Mouse (Mus musculus): ENCODE results near the gene Ffar1. TPM values are rescaled to one million over a fixed set of nuclear protein-coding genes. Genes with fewer than 3 reads are reported as not detected.
A peak's percentile ranks its signal among the peaks of the same experiment; 100 is the strongest.

Ffar1 gene
- not detected in 2 replicates for polyA plus RNA-seq (2016; fragmentation: Nextera tagmentation; extraction: Ambion mirVana)

- H3K36me3 ChIP-seq, result no peaks in the 10 kb centered on the region
- 86% methylated on average over 12 of the region's 12 CpGs for WGBS
These were observed at the start of gene Ffar1 for GRCm38 (mm10) chr7:30861464-30861863. Ffar1 (minus strand) TSS chr7:30861564.

GRCm38 (mm10) chr7:30909773-30910172 lies 48.4 kb upstream of the Ffar1 start:
- H3K36me3 ChIP-seq, result no peaks in the 10 kb centered on the region
- H3K27ac ChIP-seq, result no peak overlapping the region
- 0 out of 2 replicates have a peak, but pooled peaks cover 3% of the 10 kb centered on the region for H3K27me3 ChIP-seq
- no peak overlapping the region for H3K4me3 ChIP-seq
- no peak overlapping the region for H3K4me2 ChIP-seq (replicated peaks)
- WGBS, result 80% methylated on average over 6 of the region's 6 CpGs
- H3K9me3 ChIP-seq (replicated peaks), result no peaks in the 10 kb centered on the region
- no peak for ATAC-seq (ENCODE audit: low FRiP score)
- no peak overlapping the region for H3K9ac ChIP-seq
- H3K4me1 ChIP-seq, result peaks cover 10% of the 10 kb centered on the region

More at GRCm38 (mm10) chr7:30861464-30861863, at the start of gene Ffar1:
- Histone ChIP-seq H3K9ac (no peak within 1 kb of the TSS), H3K27me3 (no peaks in the 10 kb centered on the region), H3K4me1 (no peaks in the 10 kb centered on the region), H3K4me2 (replicated peaks) (no peak within 1 kb of the TSS), H3K4me3 (no peak within 1 kb of the TSS), H3K27ac (no peak within 1 kb of the TSS), H3K9me3 (replicated peaks) (no peaks in the 10 kb centered on the region)
- no peak for ATAC-seq (ENCODE audit: low FRiP score)

- no peak overlapping the region for H3K9ac ChIP-seq
- H3K36me3 ChIP-seq, result no peaks in the 10 kb centered on the region
- peaks cover 10% of the 10 kb centered on the region for H3K4me1 ChIP-seq
- H3K9me3 ChIP-seq (replicated peaks), result no peaks in the 10 kb centered on the region
- H3K27ac ChIP-seq, result no peak overlapping the region
- peak overlapping the region; percentile 25 for H3K4me3 ChIP-seq
- ATAC-seq (ENCODE audit: low FRiP score), result no peak; the same call in none of the 2 replicates
- H3K27me3 ChIP-seq, result 0 out of 2 replicates have a peak, but pooled peaks cover 3% of the 10 kb centered on the region
- H3K4me2 ChIP-seq (replicated peaks), result peak overlapping the region; percentile 59
- 14% methylated on average over 15 of the region's 17 CpGs for WGBS
These were observed 47.6 kb upstream of the Ffar1 start for GRCm38 (mm10) chr7:30908992-30909431.

GRCm38 (mm10) chr7:30908277-30908991 lies 47.1 kb upstream of the Ffar1 start:
- H3K36me3 ChIP-seq, result no peaks in the 10 kb centered on the region
- 0 out of 2 replicates have a peak, but pooled peaks cover 3% of the 10 kb centered on the region for H3K27me3 ChIP-seq
- H3K27ac ChIP-seq, result no peak overlapping the region
- H3K4me2 ChIP-seq (replicated peaks), result peak overlapping the region; percentile 59
- peak overlapping the region; percentile 25 for H3K4me3 ChIP-seq
- ATAC-seq (ENCODE audit: low FRiP score), result peak; percentile 67
- H3K9ac ChIP-seq, result no peak overlapping the region
- H3K9me3 ChIP-seq (replicated peaks), result no peaks in the 10 kb centered on the region
- H3K4me1 ChIP-seq, result peaks cover 10% of the 10 kb centered on the region
- 2% methylated on average over 25 of the region's 26 CpGs for WGBS

DNA sequence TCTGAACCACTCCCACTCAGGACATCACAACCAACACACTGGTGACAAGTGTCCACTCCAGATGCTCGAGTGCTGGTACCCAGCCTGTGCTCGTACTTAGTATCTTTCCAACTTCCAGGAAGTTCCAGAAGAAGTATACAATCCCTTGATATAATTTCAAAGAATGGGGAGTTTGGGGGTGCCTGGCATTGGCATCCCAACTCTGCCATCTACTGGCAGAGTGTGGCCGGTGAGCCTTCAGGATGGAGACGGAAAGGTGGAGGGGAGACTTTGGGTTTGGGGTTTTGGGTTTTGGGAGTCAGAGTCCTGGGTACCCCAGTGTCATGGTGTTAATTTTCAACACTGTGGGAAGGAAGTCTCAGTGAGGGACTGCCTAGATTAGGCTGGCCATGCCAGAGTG lies 42.7 kb upstream of the Ffar1 start:
- Histone ChIP-seq H3K4me2 (replicated peaks) (no peak overlapping the region), H3K4me3 (no peak overlapping the region), H3K4me1 (peaks cover 10% of the 10 kb centered on the region), H3K27me3 (0 out of 2 replicates have a peak, but pooled peaks cover 3% of the 10 kb centered on the region), H3K9me3 (replicated peaks) (no peaks in the 10 kb centered on the region), H3K9ac (no peak overlapping the region), H3K36me3 (no peaks in the 10 kb centered on the region), H3K27ac (no peak overlapping the region)
- WGBS, result 43% methylated on average over 4 of the region's 4 CpGs
- no peak for ATAC-seq (ENCODE audit: low FRiP score)

GRCm38 (mm10) chr7:30895217-30895616 lies 33.9 kb upstream of the Ffar1 start:
- ATAC-seq (ENCODE audit: low FRiP score), result no peak
- Histone ChIP-seq H3K27ac (no peak overlapping the region), H3K36me3 (no peaks in the 10 kb centered on the region), H3K9ac (no peak overlapping the region), H3K4me3 (no peak overlapping the region), H3K4me1 (no peaks in the 10 kb centered on the region), H3K27me3 (no peaks in the 10 kb centered on the region), H3K9me3 (replicated peaks) (no peaks in the 10 kb centered on the region), H3K4me2 (replicated peaks) (no peak overlapping the region)
- WGBS, result 87% methylated on average over 3 of the region's 3 CpGs

DNA sequence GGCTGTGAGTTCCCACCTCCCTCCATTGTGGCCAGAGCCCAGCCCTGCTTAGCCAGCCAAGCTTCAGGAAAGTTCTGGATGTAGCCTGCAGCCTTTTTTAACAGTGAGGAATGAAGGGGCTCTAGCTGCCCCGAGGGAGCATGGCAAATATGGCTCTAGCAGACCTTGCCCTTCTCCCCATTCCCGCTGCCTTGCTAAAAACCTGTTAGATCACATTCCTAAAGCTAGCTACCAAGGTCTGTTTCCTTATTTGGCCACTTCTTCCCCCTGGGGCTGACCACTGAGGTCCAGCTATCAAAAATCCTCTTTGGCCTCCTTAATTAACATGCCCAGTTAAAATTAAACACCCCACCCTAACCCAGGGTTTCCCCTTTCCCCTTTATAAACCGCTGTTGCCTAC lies 31.2 kb upstream of the Ffar1 start:
- no peak overlapping the region for H3K9ac ChIP-seq
- no peaks in the 10 kb centered on the region for H3K27me3 ChIP-seq
- ATAC-seq (ENCODE audit: low FRiP score), result no peak
- no peak overlapping the region for H3K4me3 ChIP-seq
- no peaks in the 10 kb centered on the region for H3K4me1 ChIP-seq
- no peak overlapping the region for H3K4me2 ChIP-seq (replicated peaks)
- no peak overlapping the region for H3K27ac ChIP-seq
- H3K36me3 ChIP-seq, result no peaks in the 10 kb centered on the region
- WGBS, result 51% methylated on average over 3 of the region's 3 CpGs
- no peaks in the 10 kb centered on the region for H3K9me3 ChIP-seq (replicated peaks)

DNA sequence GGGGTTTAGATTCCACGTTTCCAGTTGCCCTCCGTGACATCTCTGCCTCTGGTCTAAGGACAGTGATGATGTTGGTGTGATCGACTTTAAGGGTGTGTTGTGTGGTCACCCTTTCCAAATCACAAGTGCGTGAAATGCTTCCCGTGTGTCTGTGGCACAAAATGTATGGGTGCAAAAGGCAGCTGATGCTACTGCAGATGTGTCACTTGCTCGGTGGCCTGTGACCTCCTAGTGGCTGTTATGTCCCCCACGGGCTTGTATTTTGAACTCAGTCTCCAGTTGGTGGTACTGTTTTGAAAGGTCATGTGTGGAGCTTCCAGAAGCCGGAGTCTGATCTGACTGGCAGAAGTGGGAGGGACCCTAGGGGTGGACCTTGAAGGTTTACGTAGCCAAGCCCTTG lies 30.4 kb upstream of the Ffar1 start:
- WGBS, result 87% methylated on average over 9 of the region's 9 CpGs
- Histone ChIP-seq H3K9me3 (replicated peaks) (no peaks in the 10 kb centered on the region), H3K4me1 (no peaks in the 10 kb centered on the region), H3K36me3 (no peaks in the 10 kb centered on the region), H3K4me2 (replicated peaks) (no peak overlapping the region), H3K4me3 (no peak overlapping the region), H3K27ac (no peak overlapping the region), H3K27me3 (no peaks in the 10 kb centered on the region), H3K9ac (no peak overlapping the region)
- no peak for ATAC-seq (ENCODE audit: low FRiP score)

- 71% methylated on average over 2 of the region's 2 CpGs for WGBS
- Histone ChIP-seq H3K9ac (no peak overlapping the region), H3K27ac (no peak overlapping the region), H3K4me3 (no peak overlapping the region), H3K4me1 (no peaks in the 10 kb centered on the region), H3K9me3 (replicated peaks) (no peaks in the 10 kb centered on the region), H3K4me2 (replicated peaks) (no peak overlapping the region), H3K36me3 (no peaks in the 10 kb centered on the region), H3K27me3 (no peaks in the 10 kb centered on the region)
- ATAC-seq (ENCODE audit: low FRiP score), result no peak
These were observed 29.3 kb upstream of the Ffar1 start for GRCm38 (mm10) chr7:30890681-30891080.

- Histone ChIP-seq H3K9ac (no peak overlapping the region), H3K4me3 (no peak overlapping the region), H3K9me3 (replicated peaks) (no peaks in the 10 kb centered on the region), H3K27ac (no peak overlapping the region), H3K4me2 (replicated peaks) (no peak overlapping the region), H3K36me3 (no peaks in the 10 kb centered on the region), H3K27me3 (no peaks in the 10 kb centered on the region), H3K4me1 (no peaks in the 10 kb centered on the region)
- 79% methylated on average over 7 of the region's 7 CpGs for WGBS
- ATAC-seq (ENCODE audit: low FRiP score), result no peak
These were observed 27.4 kb upstream of the Ffar1 start for GRCm38 (mm10) chr7:30888786-30889185.

DNA sequence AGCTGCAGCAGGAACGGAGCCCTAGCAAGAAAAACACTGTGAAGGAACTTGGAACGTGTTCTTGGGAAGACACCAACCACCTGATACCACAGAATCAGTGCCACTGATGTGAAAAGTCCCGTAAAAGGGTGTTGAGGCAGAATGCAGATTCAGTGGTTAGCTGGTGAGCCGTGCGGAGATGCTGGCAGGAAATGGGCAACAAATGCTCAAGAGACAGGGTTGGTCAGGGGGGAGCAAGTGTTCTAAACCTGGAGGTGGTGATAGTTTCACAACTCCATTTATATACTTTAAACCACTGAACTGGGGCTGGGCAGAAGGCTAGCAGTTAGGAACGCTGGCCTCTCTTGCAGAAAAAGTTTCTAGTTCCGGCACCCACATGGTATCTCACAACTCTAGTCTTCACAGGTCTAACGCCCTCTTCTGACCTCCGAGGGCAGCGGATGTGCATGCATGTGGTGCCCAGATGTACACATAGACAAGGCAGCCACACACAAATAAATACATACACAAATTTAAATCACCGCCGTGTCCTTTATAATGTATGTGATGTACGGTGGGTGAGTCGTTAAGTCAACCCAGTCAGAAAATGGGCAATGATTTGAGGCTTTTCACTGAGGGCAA lies 26.3 kb upstream of the Ffar1 start:
- Histone ChIP-seq H3K27me3 (no peaks in the 10 kb centered on the region), H3K9me3 (replicated peaks) (no peaks in the 10 kb centered on the region), H3K4me3 (no peak overlapping the region), H3K4me1 (no peaks in the 10 kb centered on the region), H3K27ac (no peak overlapping the region), H3K4me2 (replicated peaks) (no peak overlapping the region), H3K36me3 (no peaks in the 10 kb centered on the region), H3K9ac (no peak overlapping the region)
- ATAC-seq (ENCODE audit: low FRiP score), result no peak
- WGBS, result 83% methylated on average over 14 of the region's 14 CpGs

DNA sequence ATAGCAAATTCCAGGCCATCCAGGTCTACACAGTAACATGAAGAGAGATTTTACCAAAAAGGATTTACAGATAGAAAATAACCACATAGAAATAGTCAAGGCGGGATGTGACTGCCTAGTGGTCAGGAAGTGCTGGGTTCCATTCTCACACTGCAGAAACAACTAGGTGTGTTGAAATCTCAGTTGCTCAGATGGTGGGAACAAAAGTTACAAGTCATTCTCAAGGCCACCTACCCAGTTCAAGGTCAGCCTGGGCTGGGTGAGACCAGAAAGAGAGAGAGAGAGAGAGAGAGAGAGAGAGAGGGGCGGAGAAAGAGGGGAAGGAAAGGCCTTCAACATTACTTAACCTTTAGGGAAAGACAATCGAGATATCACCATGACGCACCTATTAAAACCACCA lies 25.5 kb upstream of the Ffar1 start:
- 80% methylated on average over 4 of the region's 4 CpGs for WGBS
- H3K27ac ChIP-seq, result no peak overlapping the region
- no peak overlapping the region for H3K4me2 ChIP-seq (replicated peaks)
- H3K4me1 ChIP-seq, result no peaks in the 10 kb centered on the region
- ATAC-seq (ENCODE audit: low FRiP score), result no peak
- H3K9me3 ChIP-seq (replicated peaks), result no peaks in the 10 kb centered on the region
- no peak overlapping the region for H3K4me3 ChIP-seq
- no peaks in the 10 kb centered on the region for H3K36me3 ChIP-seq
- no peaks in the 10 kb centered on the region for H3K27me3 ChIP-seq
- H3K9ac ChIP-seq, result no peak overlapping the region

GRCm38 (mm10) chr7:30884047-30884446 lies 22.7 kb upstream of the Ffar1 start:
- Histone ChIP-seq H3K4me1 (no peaks in the 10 kb centered on the region), H3K27ac (no peak overlapping the region), H3K4me2 (replicated peaks) (no peak overlapping the region), H3K9me3 (replicated peaks) (no peaks in the 10 kb centered on the region), H3K36me3 (no peaks in the 10 kb centered on the region), H3K4me3 (no peak overlapping the region), H3K27me3 (no peaks in the 10 kb centered on the region), H3K9ac (no peak overlapping the region)
- no peak for ATAC-seq (ENCODE audit: low FRiP score)
